Mouse (Mus musculus) ES-Bruce4 (cell line): ENCODE results near the gene Med7. TPM values are rescaled to one million over a fixed set of nuclear protein-coding genes. Genes with fewer than 3 reads are reported as not detected.

Source experiments
- H3K27ac ChIP-seq: 2 replicates; pipeline ENCODE4 v1.5.1; 2012; ENCODE audit warnings: low read length, inconsistent platforms; ENCODE audit not compliant: insufficient read depth
- H3K27me3 ChIP-seq: 2 replicates; pipeline ENCODE4 v1.6.1; 2012; ENCODE audit warnings: mild to moderate bottlenecking, low read length, inconsistent platforms; ENCODE audit not compliant: control insufficient read depth, poor library complexity, insufficient read depth, severe bottlenecking
- H3K36me3 ChIP-seq: 2 replicates; pipeline ENCODE4 v1.6.1; 2012; ENCODE audit warnings: inconsistent platforms, mild to moderate bottlenecking, low read length, moderate library complexity; ENCODE audit not compliant: control insufficient read depth, poor library complexity, insufficient read depth, severe bottlenecking
- H3K4me1 ChIP-seq: one replicate; pipeline ENCODE4 v1.8.1; 2011; ENCODE audit warnings: low read length; ENCODE audit not compliant: control insufficient read depth, insufficient read depth
- H3K4me3 ChIP-seq: 2 replicates; pipeline ENCODE4 v1.5.1; 2011; ENCODE audit warnings: low read depth, mild to moderate bottlenecking, low read length
- H3K9ac ChIP-seq: 2 replicates; pipeline ENCODE4 v1.6.1; 2012; ENCODE audit warnings: low read depth, mild to moderate bottlenecking, inconsistent platforms; ENCODE audit not compliant: poor library complexity, severe bottlenecking
- H3K9me3 ChIP-seq: replicated peaks from 2 replicates; pipeline ENCODE4 v1.6.1; 2012; ENCODE audit warnings: mild to moderate bottlenecking, low read length, inconsistent platforms; ENCODE audit not compliant: control insufficient read depth, poor library complexity, insufficient read depth, severe bottlenecking
- CTCF ChIP-seq: IDR thresholded peaks from one replicate; pipeline ENCODE4 v1.8.1; 2011; ENCODE audit warnings: low read depth, low read length
- EP300 ChIP-seq: IDR thresholded peaks from 2 replicates; pipeline ENCODE4 v1.6.1; 2011; ENCODE audit warnings: low read depth, low read length; ENCODE audit not compliant: insufficient read depth
- POLR2A ChIP-seq: IDR thresholded peaks from one replicate; pipeline ENCODE4 v1.8.1; 2011; ENCODE audit warnings: low read length; ENCODE audit not compliant: insufficient read depth
- polyA plus RNA-seq: library from polyadenylated mRNA; stranded (reverse); fragments of >200 nt; gene quantifications from 2 replicates; pipeline ENCODE4 v1.2.4, GENCODE M21; 2011; ENCODE audit warnings: low read depth; ENCODE audit not compliant: missing spikeins, insufficient read depth, insufficient read length

Med7 gene
- polyA plus RNA-seq, 1 experiment: 48.6 TPM

- Histone ChIP-seq H3K27me3 (no peaks in the 10 kb centered on the region), H3K4me3 (no peak overlapping the region), H3K9me3 (no peaks in the 10 kb centered on the region)
These were observed 9.4 kb downstream of the Med7 start for GRCm38 (mm10) chr11:46446150-46446549.

GRCm38 (mm10) chr11:46447644-46448484 lies 11.1 kb downstream of the Med7 start:
- no peaks in the 10 kb centered on the region for H3K4me1 ChIP-seq
- TF ChIP-seq POLR2A: no peak
- no peak for TF ChIP-seq CTCF
- TF ChIP-seq EP300: no peak
- no peaks in the 10 kb centered on the region for H3K36me3 ChIP-seq
- H3K27me3 ChIP-seq: no peaks in the 10 kb centered on the region
- H3K27ac ChIP-seq: no peak overlapping the region
- no peaks in the 10 kb centered on the region for H3K9me3 ChIP-seq
- H3K9ac ChIP-seq: no peak overlapping the region
- no peak overlapping the region for H3K4me3 ChIP-seq

More at GRCm38 (mm10) chr11:46446150-46446549, 9.4 kb downstream of the Med7 start:
- Histone ChIP-seq H3K27ac (no peak overlapping the region), H3K4me1 (no peaks in the 10 kb centered on the region), H3K9ac (no peak overlapping the region), H3K36me3 (peaks cover 7% of the 10 kb centered on the region)
- TF ChIP-seq POLR2A: no peak
- TF ChIP-seq CTCF: no peak
- TF ChIP-seq EP300: no peak

DNA sequence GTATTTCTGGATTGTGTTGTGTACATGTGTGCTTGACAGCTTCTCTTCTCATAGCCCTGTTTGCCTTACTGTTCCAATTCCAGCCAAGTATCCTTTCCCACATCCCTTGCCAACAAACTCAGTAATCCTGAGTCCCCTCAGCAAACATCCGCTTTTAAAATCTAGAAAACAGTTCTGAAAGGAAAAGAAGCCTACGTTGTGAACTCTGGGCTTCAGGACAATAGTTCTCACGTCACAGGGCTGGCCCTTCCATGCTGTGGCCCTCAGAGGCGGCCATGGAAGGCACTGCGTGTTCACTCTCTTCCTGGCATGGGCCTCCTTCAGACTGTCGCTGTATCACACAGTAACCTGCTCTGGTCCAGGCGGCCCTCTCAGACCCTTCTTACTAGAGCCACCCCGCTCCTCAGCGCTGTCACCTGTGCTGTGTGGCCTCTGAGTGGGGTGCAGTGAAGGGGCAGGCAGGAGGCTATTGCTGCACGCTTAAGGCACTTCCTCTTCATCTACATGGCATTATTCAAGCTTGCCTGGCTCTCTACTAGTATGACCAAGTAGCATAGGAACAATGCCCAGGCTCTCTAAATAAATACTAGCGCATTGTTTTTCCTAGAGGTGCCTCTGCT lies 12.8 kb downstream of the Med7 start:
- Histone ChIP-seq H3K9ac (no peak overlapping the region), H3K4me3 (no peak overlapping the region), H3K27ac (no peak overlapping the region), H3K9me3 (no peaks in the 10 kb centered on the region), H3K36me3 (no peaks in the 10 kb centered on the region), H3K27me3 (no peaks in the 10 kb centered on the region), H3K4me1 (no peaks in the 10 kb centered on the region)
- TF ChIP-seq EP300 (no peak), CTCF (no peak), POLR2A (no peak)

GRCm38 (mm10) chr11:46454453-46455045 lies 17.8 kb downstream of the Med7 start, which contains the start of gene Havcr2:
Gene Havcr2, plus strand, starts transcription at chr11:46454935.
- TF ChIP-seq EP300 (no peak), POLR2A (no peak), CTCF (no peak)
- Histone ChIP-seq H3K4me3 (no peak within 1 kb of the TSS), H3K4me1 (no peaks in the 10 kb centered on the region), H3K9me3 (no peaks in the 10 kb centered on the region; the same call in 1 of the 2 replicates), H3K36me3 (no peaks in the 10 kb centered on the region), H3K9ac (no peak within 1 kb of the TSS), H3K27ac (no peak within 1 kb of the TSS), H3K27me3 (no peaks in the 10 kb centered on the region; the same call in 1 of the 2 replicates)

- Histone ChIP-seq H3K4me3 (no peak overlapping the region), H3K9me3 (no peaks in the 10 kb centered on the region; the same call in 1 of the 2 replicates), H3K27ac (no peak overlapping the region), H3K4me1 (no peaks in the 10 kb centered on the region), H3K27me3 (no peaks in the 10 kb centered on the region; the same call in 1 of the 2 replicates), H3K9ac (no peak overlapping the region), H3K36me3 (no peaks in the 10 kb centered on the region)
- no peak for TF ChIP-seq EP300
- no peak for TF ChIP-seq CTCF
These were observed 23.2 kb downstream of the Med7 start for GRCm38 (mm10) chr11:46459960-46460359.

DNA sequence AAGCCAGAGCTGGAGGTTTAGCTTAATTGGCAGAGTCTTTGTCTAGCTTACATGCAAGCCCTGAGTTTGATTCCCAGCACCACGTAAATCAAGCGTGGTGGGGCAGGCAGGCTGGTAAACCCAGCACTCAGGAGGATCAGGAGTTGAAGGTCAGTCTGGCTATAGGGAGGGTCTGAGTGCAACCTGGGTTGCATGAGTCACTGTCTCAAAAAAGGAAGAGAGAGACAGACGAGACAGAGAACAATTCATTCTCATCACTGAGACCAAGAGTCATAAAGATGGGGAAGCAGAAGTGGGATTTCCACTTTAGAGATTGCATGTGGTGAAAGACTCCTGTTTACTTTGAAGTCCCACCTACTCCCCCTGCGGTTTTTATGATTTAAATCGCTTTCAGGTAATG lies 24.6 kb downstream of the Med7 start:
- Histone ChIP-seq H3K27ac (no peak overlapping the region), H3K4me3 (no peak overlapping the region), H3K9ac (no peak overlapping the region), H3K36me3 (no peaks in the 10 kb centered on the region), H3K27me3 (no peaks in the 10 kb centered on the region; the same call in 1 of the 2 replicates), H3K9me3 (no peaks in the 10 kb centered on the region; the same call in 1 of the 2 replicates), H3K4me1 (no peaks in the 10 kb centered on the region)
- TF ChIP-seq EP300 (no peak), CTCF (no peak), POLR2A (no peak)
